Mouse (Mus musculus) hindbrain, embryonic 12.5 days (tissue): Measurements from ENCODE around the gene Zfp771. TPM values are rescaled to one million over a fixed set of nuclear protein-coding genes. Genes with fewer than 3 reads are reported as not detected.

Experiments
- ATAC-seq: fragments of 200-750 bp; cut with Nextera tagmentation; 2 replicates; pipeline ENCODE4 v1.8.0; 2017; ENCODE audit warnings: moderate TSS enrichment; ENCODE audit not compliant: low FRiP score
- H3K27ac ChIP-seq: fragments of 300-500 bp; sonication (generic); 2 replicates; pipeline ENCODE4 v1.5.1; 2016; ENCODE audit warnings: mild to moderate bottlenecking
- H3K27me3 ChIP-seq: fragments of 300-500 bp; sonication (generic); 2 replicates; pipeline ENCODE4 v1.6.1; 2016; ENCODE audit warnings: mild to moderate bottlenecking
- H3K36me3 ChIP-seq: fragments of 300-500 bp; sonication (generic); 2 replicates; pipeline ENCODE4 v1.6.1; 2016; ENCODE audit warnings: mild to moderate bottlenecking
- H3K4me1 ChIP-seq: fragments of 300-500 bp; sonication (generic); 2 replicates; pipeline ENCODE4 v1.6.1; 2016
- H3K4me2 ChIP-seq: fragments of 300-500 bp; sonication (generic); replicated peaks from 2 replicates; pipeline ENCODE4 v1.6.1; 2016; ENCODE audit warnings: mild to moderate bottlenecking
- H3K4me3 ChIP-seq: fragments of 300-500 bp; sonication (generic); 2 replicates; pipeline ENCODE4 v1.5.1; 2016; ENCODE audit warnings: mild to moderate bottlenecking
- H3K9ac ChIP-seq: fragments of 300-500 bp; sonication (generic); 2 replicates; pipeline ENCODE4 v1.6.1; 2016; ENCODE audit warnings: mild to moderate bottlenecking, moderate library complexity
- H3K9me3 ChIP-seq: fragments of 300-500 bp; sonication (generic); replicated peaks from 2 replicates; pipeline ENCODE4 v1.6.1; 2016; ENCODE audit warnings: mild to moderate bottlenecking
- WGBS: fragments of 180-500 bp; shearing (Covaris S2); methylation state at CpG from one replicate; pipeline ENCODE4 v1.1.7; 2016; 5-methylcytosine and 5-hydroxymethylcytosine counted together
- polyA plus RNA-seq: library from polyadenylated mRNA; unstranded; fragments of >200 nt; fragmentation: Nextera tagmentation; extraction: Ambion mirVana; gene quantifications from 2 replicates; pipeline ENCODE4 v1.2.1, GENCODE M21; 2016

Zfp771 gene
- polyA plus RNA-seq, 1 experiment from 2014 or later = 62.8 TPM

- Histone ChIP-seq H3K9ac (no peak overlapping the region), H3K27ac (no peak overlapping the region), H3K4me2 (no peak overlapping the region), H3K9me3 (no peaks in the 10 kb centered on the region), H3K36me3 (no peaks in the 10 kb centered on the region), H3K27me3 (no peaks in the 10 kb centered on the region; the same call in 1 of the 2 replicates), H3K4me1 (no peaks in the 10 kb centered on the region), H3K4me3 (no peak overlapping the region)
- ATAC-seq = no peak
- 79% methylated on average over 3 of the region's 3 CpGs for WGBS
Observed at GRCm38 (mm10) chr7:127280092-127280491, 36.0 kb downstream of the Zfp771 start.

DNA sequence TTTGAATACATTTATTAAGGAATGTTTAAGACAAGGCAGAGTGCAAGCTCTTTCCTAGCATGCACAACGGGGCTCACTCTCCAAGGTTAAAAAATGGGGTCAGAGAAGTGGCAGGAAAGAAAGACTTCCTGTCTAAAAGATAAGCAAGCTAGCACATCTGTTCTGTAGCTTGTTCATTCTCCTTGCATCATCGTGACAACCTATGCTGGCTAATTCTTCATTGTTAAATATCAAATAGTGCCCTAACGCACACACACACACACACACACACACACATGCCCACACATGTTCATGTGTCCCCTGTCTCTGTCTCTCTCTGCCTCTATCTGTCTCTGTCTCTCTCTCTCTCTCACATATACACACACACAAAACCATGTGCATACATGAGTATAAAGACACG lies 37.0 kb downstream of the Zfp771 start:
- H3K9ac ChIP-seq = no peak overlapping the region
- H3K4me3 ChIP-seq = no peak overlapping the region
- no peaks in the 10 kb centered on the region for H3K4me1 ChIP-seq
- 0 out of 2 replicates have a peak, but pooled peaks cover under 1% of the 10 kb centered on the region for H3K9me3 ChIP-seq
- 79% methylated on average over 4 of the region's 4 CpGs for WGBS
- H3K27ac ChIP-seq = no peak overlapping the region
- no peak for ATAC-seq
- H3K27me3 ChIP-seq = no peaks in the 10 kb centered on the region; the same call in 1 of the 2 replicates
- no peaks in the 10 kb centered on the region for H3K36me3 ChIP-seq
- no peak overlapping the region for H3K4me2 ChIP-seq

DNA sequence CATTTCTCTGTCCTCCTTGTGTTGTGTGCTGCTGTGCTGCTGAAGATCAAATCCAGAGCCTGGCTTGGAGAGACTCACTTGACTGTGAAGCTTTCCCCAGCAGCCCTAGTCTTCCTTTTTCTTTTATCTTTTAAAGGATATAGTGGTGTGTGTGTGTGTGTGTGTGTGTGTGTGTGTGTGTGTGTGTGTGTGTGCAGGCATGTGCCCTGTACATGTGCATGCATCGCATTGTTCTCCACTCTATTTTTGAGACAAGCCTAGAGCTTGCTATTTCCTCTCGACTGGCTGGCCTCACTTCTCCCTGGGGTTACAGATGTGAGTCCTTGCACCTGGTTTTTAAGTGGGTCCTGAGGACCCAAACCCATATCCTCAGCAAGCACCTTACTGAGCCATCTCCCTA lies 38.1 kb downstream of the Zfp771 start:
- Histone ChIP-seq H3K27me3 (no peaks in the 10 kb centered on the region; the same call in 1 of the 2 replicates), H3K9me3 (peaks cover 11% of the 10 kb centered on the region; the same call in 1 of the 2 replicates), H3K4me3 (no peak overlapping the region), H3K4me2 (no peak overlapping the region), H3K27ac (no peak overlapping the region), H3K4me1 (no peaks in the 10 kb centered on the region), H3K36me3 (no peaks in the 10 kb centered on the region), H3K9ac (no peak overlapping the region)
- WGBS = 89% methylated on average over 2 of the region's 2 CpGs
- ATAC-seq = no peak

DNA sequence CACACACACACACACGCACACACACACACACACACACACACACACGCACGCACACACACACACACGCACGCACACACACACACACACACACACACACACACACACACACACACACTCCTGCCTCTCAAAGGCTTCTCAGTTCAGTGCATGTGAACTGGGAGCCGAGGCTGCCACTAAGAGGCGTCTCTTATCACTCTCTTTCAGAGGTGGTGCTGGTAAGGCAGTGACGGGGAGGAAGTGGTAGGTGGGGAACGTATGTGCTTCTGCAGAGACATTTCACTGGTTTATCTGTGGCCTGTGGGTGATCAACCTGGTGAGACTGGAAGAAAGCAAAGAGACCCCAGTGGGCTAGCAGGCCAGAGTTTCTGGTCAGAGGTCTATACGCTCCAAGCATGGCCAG lies 41.1 kb downstream of the Zfp771 start:
- peaks cover 24% of the 10 kb centered on the region for H3K9me3 ChIP-seq
- ATAC-seq = no peak
- H3K36me3 ChIP-seq = no peaks in the 10 kb centered on the region
- no peak overlapping the region for H3K4me2 ChIP-seq
- H3K27me3 ChIP-seq = no peaks in the 10 kb centered on the region; the same call in 1 of the 2 replicates
- H3K4me3 ChIP-seq = no peak overlapping the region
- H3K27ac ChIP-seq = no peak overlapping the region
- H3K9ac ChIP-seq = no peak overlapping the region
- no peaks in the 10 kb centered on the region for H3K4me1 ChIP-seq
- 79% methylated on average over 7 of the region's 10 CpGs for WGBS

- Histone ChIP-seq H3K27ac (no peak overlapping the region), H3K9ac (no peak overlapping the region), H3K4me2 (no peak overlapping the region), H3K4me1 (no peaks in the 10 kb centered on the region), H3K36me3 (no peaks in the 10 kb centered on the region), H3K4me3 (no peak overlapping the region), H3K9me3 (peaks cover 24% of the 10 kb centered on the region), H3K27me3 (no peaks in the 10 kb centered on the region)
- ATAC-seq = no peak
- 78% methylated on average over 1 of the region's 1 CpGs for WGBS
Observed at GRCm38 (mm10) chr7:127287940-127288339, 43.9 kb downstream of the Zfp771 start.

- peaks cover 24% of the 10 kb centered on the region for H3K9me3 ChIP-seq
- no peak overlapping the region for H3K4me3 ChIP-seq
- no peaks in the 10 kb centered on the region for H3K36me3 ChIP-seq
- H3K4me1 ChIP-seq = no peaks in the 10 kb centered on the region
- H3K9ac ChIP-seq = no peak overlapping the region
- H3K27me3 ChIP-seq = no peaks in the 10 kb centered on the region
- H3K27ac ChIP-seq = no peak overlapping the region
- no peak overlapping the region for H3K4me2 ChIP-seq
- 79% methylated on average over 2 of the region's 2 CpGs for WGBS
- ATAC-seq = no peak
Observed at GRCm38 (mm10) chr7:127289306-127289705, 45.2 kb downstream of the Zfp771 start.

- 63% methylated on average over 8 of the region's 8 CpGs for WGBS
- peaks cover 24% of the 10 kb centered on the region for H3K9me3 ChIP-seq
- no peaks in the 10 kb centered on the region for H3K4me1 ChIP-seq
- no peaks in the 10 kb centered on the region for H3K27me3 ChIP-seq
- no peak for ATAC-seq
- no peaks in the 10 kb centered on the region for H3K36me3 ChIP-seq
- no peak overlapping the region for H3K27ac ChIP-seq
- H3K9ac ChIP-seq = no peak overlapping the region
- H3K4me3 ChIP-seq = no peak overlapping the region
- no peak overlapping the region for H3K4me2 ChIP-seq
Observed at GRCm38 (mm10) chr7:127290142-127290541, 46.1 kb downstream of the Zfp771 start.

DNA sequence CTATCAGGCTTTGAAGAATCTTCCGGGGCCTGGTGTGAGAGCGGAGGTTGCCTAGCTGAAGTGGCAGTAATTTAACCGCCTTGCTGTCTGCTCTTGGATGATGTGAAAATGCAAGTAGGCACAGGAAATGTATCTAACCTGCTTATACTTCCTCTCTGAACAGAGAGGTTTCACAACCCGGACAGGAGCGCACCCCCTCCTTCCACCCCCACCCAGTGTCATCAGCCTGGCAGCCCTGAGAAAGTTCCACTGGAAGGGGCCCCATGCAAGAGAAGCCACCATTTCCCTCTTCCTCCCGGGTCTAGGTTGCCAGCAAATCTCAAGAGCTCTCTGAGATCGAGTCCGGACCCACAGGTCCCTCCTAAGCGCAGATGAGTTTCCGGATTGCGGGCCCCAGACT lies 52.0 kb downstream of the Zfp771 start, which contains the start of gene Itgal:
Gene Itgal (plus strand): TSS at position 163 of the 400 bp plus-strand sequence.
- 85% methylated on average over 11 of the region's 11 CpGs for whole genome bisulfite sequencing

GRCm38 (mm10) chr7:127296786-127297555 lies 52.9 kb downstream of the Zfp771 start:
- Histone ChIP-seq H3K27me3 (no peaks in the 10 kb centered on the region), H3K4me1 (no peaks in the 10 kb centered on the region), H3K4me2 (no peak overlapping the region), H3K9me3 (no peaks in the 10 kb centered on the region), H3K27ac (no peak overlapping the region), H3K4me3 (no peak overlapping the region), H3K9ac (no peak overlapping the region), H3K36me3 (no peaks in the 10 kb centered on the region)
- ATAC-seq = no peak
- 83% methylated on average over 5 of the region's 5 CpGs for WGBS

More for the DNA sequence above, 52.0 kb downstream of the Zfp771 start, which contains the start of gene Itgal:
- H3K36me3 ChIP-seq = no peaks in the 10 kb centered on the region
- no peaks in the 10 kb centered on the region for H3K27me3 ChIP-seq
- no peak within 1 kb of the TSS for H3K4me3 ChIP-seq
- no peak for ATAC-seq
- no peak within 1 kb of the TSS for H3K4me2 ChIP-seq
- H3K27ac ChIP-seq = no peak within 1 kb of the TSS
- no peaks in the 10 kb centered on the region for H3K4me1 ChIP-seq
- no peaks in the 10 kb centered on the region for H3K9me3 ChIP-seq
- no peak within 1 kb of the TSS for H3K9ac ChIP-seq

- Histone ChIP-seq H3K36me3 (no peaks in the 10 kb centered on the region), H3K4me1 (no peaks in the 10 kb centered on the region), H3K27me3 (no peaks in the 10 kb centered on the region), H3K27ac (no peak overlapping the region), H3K9ac (no peak overlapping the region), H3K4me3 (no peak overlapping the region), H3K9me3 (no peaks in the 10 kb centered on the region), H3K4me2 (no peak overlapping the region)
- WGBS = 95% methylated on average over 5 of the region's 5 CpGs
- ATAC-seq = no peak
Observed at GRCm38 (mm10) chr7:127297586-127298193, 53.6 kb downstream of the Zfp771 start.
